Mouse (Mus musculus): ENCODE measurements around the gene Syn3.

- TF ChIP-seq POLR2A (IDR thresholded peaks at IDR 0.05; ENCODE audit: borderline replicate concordance, extremely low read depth, insufficient read depth, insufficient read length, poor library complexity, severe bottlenecking) (no peak), CTCF (IDR thresholded peaks at IDR 0.05; ENCODE audit: borderline replicate concordance, extremely low read depth, insufficient read depth, insufficient read length) (no peak)
These were observed 117.4 kb downstream of the Syn3 start for GRCm38 (mm10) chr10:86381150-86381921.
